In the genomic region with DNA sequence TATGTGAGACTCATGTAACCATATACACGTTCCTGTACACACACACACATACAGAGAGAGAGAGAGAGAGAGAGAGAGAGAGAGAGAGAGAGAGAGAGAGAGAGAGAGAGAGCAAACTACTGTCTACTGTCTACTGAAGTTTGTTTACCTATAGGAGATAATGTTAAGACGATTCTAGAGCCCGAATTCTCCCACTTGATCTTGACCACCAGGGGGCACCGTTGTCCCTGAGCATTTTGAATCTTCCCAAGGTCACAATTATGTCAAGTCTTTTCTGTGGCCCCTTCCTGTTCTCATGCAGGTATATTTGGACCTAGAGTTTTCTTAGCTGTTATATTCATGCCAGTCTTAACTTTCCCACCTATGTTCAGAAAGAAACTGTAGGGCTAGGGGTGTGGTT, we compare ENCODE assay signal across 7 mouse cellular contexts. TPM values are rescaled to one million over a fixed set of nuclear protein-coding genes. Genes with fewer than 3 reads are reported as not detected.
DNase-seq lines count a peak whose midpoint lies in the region; ATAC-seq lines count a peak whose summit lies in the region.

No protein-coding gene starts in this region.

- H3K4me3 ChIP-seq in intestine, embryonic 15.5 days (replicated peaks) = no peak overlapping the region
- no peak overlapping the region for H3K4me3 ChIP-seq in liver, embryonic 16.5 days (ENCODE audit: low read depth, low read length)

- H3K27me3 ChIP-seq in intestine, embryonic 15.5 days (replicated peaks) = no peaks in the 10 kb centered on the region
- H3K27me3 ChIP-seq in liver, embryonic 16.5 days (ENCODE audit: control insufficient read depth, insufficient read depth, low read depth, low read length) = no peaks in the 10 kb centered on the region

- no peaks in the 10 kb centered on the region for H3K9me3 ChIP-seq in intestine, embryonic 15.5 days
- H3K9me3 ChIP-seq in liver, embryonic 16.5 days (replicated peaks; ENCODE audit: control insufficient read depth, low read length) = no peaks in the 10 kb centered on the region

- H3K36me3 ChIP-seq in intestine, embryonic 15.5 days = no peaks in the 10 kb centered on the region
- H3K36me3 ChIP-seq in liver, embryonic 16.5 days (ENCODE audit: control insufficient read depth, insufficient read depth) = no peaks in the 10 kb centered on the region

- peak; percentile 28 for DNase-seq in 3134 (ENCODE audit: extremely low read depth, insufficient read length, low spot score)
- DNase-seq in CD4-positive helper T cell, adult 2 months (ENCODE audit: low read depth, low spot score) = peak; percentile 85
- peak; percentile 87 for DNase-seq in brain, adult 2 months (ENCODE audit: low read depth, low spot score)
- peak; percentile 58 for DNase-seq in fibroblast of lung, adult 2 months (ENCODE audit: low read depth)
- DNase-seq in right cerebral cortex, postnatal 25 days = peak; percentile 31

- no peak overlapping the region for H3K4me2 ChIP-seq in intestine, embryonic 15.5 days (replicated peaks)
- peak overlapping the region; percentile 79 for H3K4me2 ChIP-seq in liver, embryonic 16.5 days (ENCODE audit: low read depth, low read length)

- no peak overlapping the region for H3K9ac ChIP-seq in intestine, embryonic 15.5 days
- peak overlapping the region; percentile 24 for H3K9ac ChIP-seq in liver, embryonic 16.5 days (ENCODE audit: low read depth, low read length)

- ATAC-seq in intestine, embryonic 15.5 days = no peak
- ATAC-seq in liver, embryonic 16.5 days (ENCODE audit: low read depth) = no peak

- H3K27ac ChIP-seq in intestine, embryonic 15.5 days = peak overlapping the region; percentile 54; the same call in 1 of the 2 replicates
- peak overlapping the region; percentile 98 for H3K27ac ChIP-seq in liver, embryonic 16.5 days (ENCODE audit: low read length)

- 3% methylated on average over 4 of the region's 4 CpGs for WGBS in intestine, embryonic 15.5 days
- WGBS in liver, embryonic 16.5 days (ENCODE audit: insufficient replicate concordance) = 0% methylated on average over 4 of the region's 4 CpGs

- peaks cover 21% of the 10 kb centered on the region for H3K4me1 ChIP-seq in intestine, embryonic 15.5 days (replicated peaks)
- peaks cover 45% of the 10 kb centered on the region for H3K4me1 ChIP-seq in liver, embryonic 16.5 days (ENCODE audit: control insufficient read depth, low read depth, low read length)

RNA-seq across cellular contexts. Expression of gene Cs, which starts 2.0 kb away (rescaled TPM):
- 269 and 282 TPM in 2 replicates for polyA plus RNA-seq in intestine, embryonic 15.5 days (2015; fragmentation: Nextera tagmentation; extraction: Ambion mirVana)
- polyA plus RNA-seq in liver, embryonic 16.5 days (2015; fragmentation: Nextera tagmentation; extraction: Ambion mirVana) = 102 and 107 TPM in 2 replicates

RNA-seq across cellular contexts. Expression of gene Cnpy2, which starts 13.3 kb away (rescaled TPM):
- polyA plus RNA-seq in intestine, embryonic 15.5 days (2015; fragmentation: Nextera tagmentation; extraction: Ambion mirVana) = 303 and 328 TPM in 2 replicates
- 86.6 and 92.8 TPM in 2 replicates for polyA plus RNA-seq in liver, embryonic 16.5 days (2015; fragmentation: Nextera tagmentation; extraction: Ambion mirVana)

RNA-seq across cellular contexts. Expression of gene Pan2, which starts 32.4 kb away (rescaled TPM):
- polyA plus RNA-seq in intestine, embryonic 15.5 days (2015; fragmentation: Nextera tagmentation; extraction: Ambion mirVana) = 26.2 TPM in 2 replicates
- 13.2 and 14.8 TPM in 2 replicates for polyA plus RNA-seq in liver, embryonic 16.5 days (2015; fragmentation: Nextera tagmentation; extraction: Ambion mirVana)

RNA-seq across cellular contexts. Expression of gene Coq10a, which starts 33.2 kb away (rescaled TPM):
- polyA plus RNA-seq in intestine, embryonic 15.5 days (2015; fragmentation: Nextera tagmentation; extraction: Ambion mirVana) = 13.7 TPM in 2 replicates
- 0.65 and 0.96 TPM in 2 replicates for polyA plus RNA-seq in liver, embryonic 16.5 days (2015; fragmentation: Nextera tagmentation; extraction: Ambion mirVana)

RNA-seq across cellular contexts. Expression of gene Il23a, which starts 37.0 kb away (rescaled TPM):
- polyA plus RNA-seq in intestine, embryonic 15.5 days (2015; fragmentation: Nextera tagmentation; extraction: Ambion mirVana) = 0.21 and 0.31 TPM in 2 replicates
- 0.06 and 0.12 TPM in 2 replicates for polyA plus RNA-seq in liver, embryonic 16.5 days (2015; fragmentation: Nextera tagmentation; extraction: Ambion mirVana)

Comparison
In these comparisons a context has a peak if more than half of its experiments do, and no peak if none do; other contexts are left out.
1. DNase-seq: peak in every context shown above with its lines; median percentile 87 in brain, adult 2 months; 85 in CD4-positive helper T cell, adult 2 months; 58 in fibroblast of lung, adult 2 months; 31 in right cerebral cortex, postnatal 25 days; 28 in 3134.